Mouse (Mus musculus) kidney, postnatal 10 days (tissue): Measurements from ENCODE around the gene Srl.
A peak's percentile ranks its signal among the peaks of the same experiment; 100 is the strongest.
"Not testable (repeated sequence)": the region's sequence is repeated elsewhere in the genome, so short reads cannot be mapped to it uniquely, and the experiment has no call there.

Experiments used
- DNase-seq: peaks from one replicate; pipeline ENCODE4 v3.0.0; 2021; ENCODE audit warnings: mixed read lengths

The Srl gene

DNA sequence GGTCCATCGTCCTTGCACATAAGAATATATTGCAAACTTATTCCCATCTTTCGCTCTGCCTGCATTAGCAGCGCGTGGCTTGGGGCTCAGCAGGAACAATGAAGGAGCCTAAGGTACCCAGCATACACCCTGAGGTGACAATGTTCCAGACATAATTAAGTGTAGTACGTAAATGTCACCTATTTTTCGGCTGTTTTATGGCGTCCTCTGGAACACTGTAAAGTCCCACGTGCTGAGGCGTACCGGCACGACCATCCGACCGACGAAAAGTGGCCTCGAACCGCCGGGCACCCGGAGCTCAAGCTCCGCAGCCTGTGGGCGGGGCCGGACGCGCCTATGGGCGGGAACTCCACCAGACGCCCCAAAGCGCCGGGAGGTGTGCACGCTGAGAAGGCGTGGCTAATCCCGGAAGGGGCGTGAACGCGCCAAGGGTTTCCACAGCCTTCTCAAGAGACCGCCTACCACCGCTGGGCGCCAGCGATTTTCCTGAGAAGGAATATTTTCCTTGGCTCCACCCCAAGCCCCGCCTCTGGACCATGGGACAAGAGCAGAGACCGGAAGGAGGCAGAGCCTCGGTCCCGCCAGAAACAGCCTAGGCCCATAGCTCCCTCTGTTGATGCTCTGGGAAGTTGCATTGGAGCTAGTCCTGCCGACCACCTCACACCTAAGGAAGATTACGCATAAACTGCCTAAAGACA lies at the start of gene Srl:
TSS of gene Srl (minus strand) at position 316 of the 698 bp plus-strand sequence.
- DNase-seq, result peak; percentile 100

DNA sequence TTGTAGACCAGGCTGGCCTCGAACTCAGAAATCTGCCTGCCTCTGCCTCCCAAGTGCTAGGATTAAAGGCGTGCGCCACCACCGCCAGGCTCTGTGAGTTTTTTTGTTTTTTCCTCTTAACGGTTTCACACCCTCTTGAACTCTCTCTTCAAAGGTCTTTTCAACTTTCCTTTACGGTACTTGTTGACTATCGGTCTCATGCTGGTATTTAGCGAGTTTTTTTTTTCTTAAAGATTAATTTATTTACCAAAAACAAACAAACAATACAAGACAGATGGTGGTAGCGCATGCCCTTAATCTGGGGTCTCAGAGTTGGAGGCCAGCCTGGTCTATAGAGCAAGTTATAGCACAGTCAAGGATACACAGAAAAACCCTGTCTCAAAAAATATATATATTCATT lies 48.6 kb upstream of the Srl start:
- DNase-seq, result no peak

DNA sequence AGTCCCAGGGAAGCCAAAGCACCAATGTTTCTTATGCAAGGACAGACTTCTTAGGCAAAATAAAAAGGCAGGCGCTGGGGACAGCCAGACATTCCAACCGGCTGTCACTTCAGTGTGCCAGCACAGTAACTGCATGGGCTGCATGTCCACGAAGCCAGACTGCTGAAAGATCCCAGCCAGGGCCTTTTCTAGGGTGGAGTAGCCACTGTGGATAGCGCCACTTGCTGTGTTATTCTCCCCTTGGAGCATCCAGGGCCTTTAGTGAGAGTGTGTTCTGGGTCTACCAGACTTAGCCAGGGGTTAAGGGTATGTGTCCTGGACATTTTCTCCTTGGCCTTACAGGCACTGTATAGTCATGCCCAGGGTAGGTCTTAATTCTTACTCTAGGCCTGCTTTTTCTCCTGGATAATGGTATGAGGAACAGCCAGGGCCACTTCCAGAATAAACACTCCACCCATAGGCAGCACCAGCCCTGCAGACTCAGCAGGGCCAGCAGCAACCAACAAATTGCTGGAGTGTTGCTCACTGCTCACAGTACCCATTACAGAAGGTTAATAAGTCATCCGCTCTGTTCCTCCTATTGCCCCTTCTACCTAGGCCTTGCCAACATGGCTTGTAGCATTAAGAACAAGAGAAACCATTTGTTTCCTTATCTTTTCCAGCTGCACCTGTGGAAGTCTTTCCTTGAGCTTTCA lies 46.0 kb upstream of the Srl start:
- DNase-seq, result peak; percentile 58

DNA sequence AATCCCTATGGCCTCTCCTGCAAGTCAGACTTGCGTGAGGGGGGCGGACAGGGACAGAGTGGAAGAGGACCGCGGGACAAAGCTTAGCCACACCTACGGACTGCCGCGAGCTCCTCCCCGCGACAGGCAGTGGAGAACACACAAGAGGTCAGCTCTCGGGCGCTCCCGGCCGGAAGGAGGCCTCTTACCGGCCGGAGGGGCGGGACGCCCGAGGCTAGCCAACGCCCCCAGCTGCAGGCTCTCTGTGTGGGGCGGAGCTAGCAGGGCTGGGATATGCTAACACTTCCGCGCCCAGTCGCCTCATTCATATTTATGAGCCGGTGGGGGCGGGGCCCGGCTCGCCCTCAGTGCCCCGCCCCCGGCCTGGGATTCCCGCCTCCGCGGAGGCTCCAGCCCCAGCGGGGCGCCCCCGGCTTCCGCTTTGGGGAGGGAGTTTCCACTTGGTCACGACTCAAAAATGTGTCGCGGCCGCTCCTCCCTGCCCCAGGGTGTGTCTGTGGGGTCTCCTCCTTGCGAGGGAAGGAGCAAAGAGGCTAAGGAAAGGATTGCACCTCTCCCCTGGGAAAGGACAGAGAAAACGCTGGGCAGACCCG lies 45.0 kb upstream of the Srl start:
- peak; percentile 99 for DNase-seq

DNA sequence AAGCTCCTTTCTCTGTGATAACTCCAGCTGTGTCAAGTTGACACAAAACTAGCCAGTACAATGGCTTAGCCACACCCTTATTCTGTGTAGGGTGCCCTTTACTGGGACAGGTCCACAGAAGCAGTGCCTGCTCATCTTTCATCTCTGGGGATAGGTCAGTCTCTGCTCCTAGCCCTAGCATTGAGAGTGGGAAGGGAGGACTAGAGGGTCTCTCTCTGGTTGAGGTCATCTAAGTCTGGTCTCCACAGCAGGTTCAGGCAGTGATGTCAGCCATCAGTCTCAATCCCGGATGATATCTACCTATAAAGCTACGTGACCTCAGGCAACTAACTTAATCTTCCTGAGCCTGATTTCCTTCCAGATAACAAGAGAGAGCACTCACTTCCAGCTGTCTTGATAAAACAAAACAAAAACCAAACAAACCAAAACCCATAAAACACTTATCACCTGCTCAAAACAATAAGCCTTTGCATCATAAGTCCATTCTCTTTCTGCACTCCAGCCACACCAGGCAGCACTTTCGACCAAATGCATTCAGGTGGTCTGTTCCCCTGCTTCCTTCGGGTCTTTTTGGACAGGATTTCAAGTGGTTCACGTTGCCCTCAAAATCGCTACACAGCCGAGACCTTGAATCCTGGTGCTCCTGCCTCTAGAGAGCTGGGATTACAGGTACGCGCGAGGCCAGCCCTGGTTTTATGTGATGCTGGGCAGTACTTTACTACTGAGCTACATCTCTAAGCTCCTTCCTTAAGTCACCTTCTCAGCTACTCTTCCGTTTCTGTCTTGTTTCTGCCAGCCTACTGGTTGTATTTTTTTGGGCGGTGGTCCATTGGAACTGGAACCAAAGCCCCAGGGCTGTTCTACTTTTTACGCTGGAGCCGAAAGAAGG lies 44.3 kb upstream of the Srl start:
- peak; percentile 46 for DNase-seq

DNA sequence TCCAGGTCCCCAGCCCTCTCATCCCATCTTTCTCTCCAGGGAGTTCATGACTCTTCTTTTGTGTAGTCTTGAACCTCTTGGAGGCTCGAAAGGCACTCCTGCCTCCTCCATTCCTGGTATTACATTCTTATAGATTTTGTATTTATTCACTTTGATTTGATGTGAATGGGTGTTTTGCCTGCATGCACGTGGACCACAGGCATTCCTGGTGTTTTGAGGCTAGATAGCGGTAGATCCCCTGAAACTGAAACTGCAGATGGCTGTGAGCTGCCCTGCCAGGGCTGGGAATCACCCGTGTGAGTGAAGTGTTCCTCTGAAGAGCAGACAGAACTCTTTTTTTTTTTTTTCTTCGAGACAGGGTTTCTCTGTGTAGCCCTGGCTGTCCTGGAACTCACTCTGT lies 42.8 kb upstream of the Srl start:
- DNase-seq, result no peak

DNA sequence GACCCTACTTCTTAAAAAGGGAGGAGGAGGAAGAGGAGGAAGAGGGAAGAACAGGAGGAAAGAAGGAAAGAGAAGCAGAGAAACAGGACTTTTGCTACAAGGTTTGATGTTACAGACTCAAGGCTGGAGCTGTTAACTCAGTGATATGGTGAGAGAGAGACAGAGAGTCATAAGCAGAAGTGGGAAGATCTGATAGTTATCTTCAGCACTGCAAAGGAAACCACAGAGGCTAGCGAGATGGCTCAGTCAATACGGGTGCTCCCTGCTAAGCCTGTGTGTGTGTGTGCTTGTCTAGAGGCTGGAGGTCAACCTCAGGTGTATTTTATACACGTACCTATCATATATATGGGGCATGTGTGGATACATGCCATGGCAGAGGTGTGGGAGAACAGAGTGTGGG lies 42.2 kb upstream of the Srl start:
- no peak for DNase-seq

DNA sequence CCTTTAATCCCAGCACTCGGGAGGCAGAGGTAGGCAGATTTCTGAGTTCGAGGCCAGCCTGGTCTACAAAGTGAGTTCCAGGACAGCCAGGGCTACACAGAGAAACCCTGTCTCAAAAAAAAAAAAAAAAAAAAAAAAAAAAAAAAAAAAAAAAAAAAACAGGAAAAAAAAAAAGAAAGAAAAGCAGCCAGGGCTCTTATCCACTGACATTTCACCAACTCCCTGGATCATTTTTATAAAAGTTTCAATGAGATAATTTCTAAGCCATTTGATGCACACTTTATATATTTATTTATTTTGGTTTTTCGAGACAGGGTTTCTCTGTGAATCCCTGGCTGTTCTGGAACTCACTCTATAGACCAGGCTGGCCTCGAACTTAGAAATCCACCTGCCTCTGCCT lies 39.6 kb upstream of the Srl start:
- DNase-seq, result not testable (repeated sequence)

DNA sequence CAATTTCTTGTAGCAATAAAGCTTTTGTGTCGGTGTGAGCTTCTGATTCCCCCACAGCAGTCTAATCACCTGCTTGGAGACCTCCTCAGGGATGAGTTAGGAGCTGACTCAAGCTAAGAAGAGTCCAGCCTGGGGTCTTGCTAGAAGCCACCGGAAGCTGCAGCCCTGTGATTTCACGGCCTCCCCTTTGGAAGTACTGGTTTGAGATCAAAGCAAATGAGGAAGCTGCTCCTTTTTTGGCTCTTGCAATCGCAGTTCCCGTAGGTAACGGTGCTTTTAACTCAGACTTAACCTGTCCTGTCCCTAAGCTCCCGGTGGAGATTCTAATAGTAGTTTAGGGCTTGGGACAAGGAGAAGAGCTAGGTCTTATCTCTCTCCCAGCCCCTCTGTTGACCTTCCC lies 37.0 kb upstream of the Srl start:
- no peak for DNase-seq

DNA sequence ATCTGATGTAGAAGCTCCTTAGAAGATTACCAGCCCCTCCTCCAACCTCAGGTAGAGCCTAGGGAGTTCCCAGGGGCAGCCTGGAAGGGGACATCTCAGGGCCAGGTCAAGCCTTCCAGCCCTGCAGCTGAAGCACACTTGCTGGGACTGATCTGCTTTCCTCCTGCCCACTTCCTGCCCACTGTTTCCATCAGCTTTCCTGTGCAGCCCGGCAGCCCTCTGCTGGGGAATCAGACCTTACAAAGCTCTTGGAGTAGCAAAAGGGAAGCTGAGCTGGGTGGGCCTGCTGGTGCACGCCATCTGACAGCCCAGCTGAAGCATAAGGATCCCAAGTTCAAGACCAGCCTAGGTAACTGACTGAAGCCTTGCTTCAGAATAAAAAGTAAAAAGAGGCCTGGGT lies 35.3 kb upstream of the Srl start:
- no peak for DNase-seq

DNA sequence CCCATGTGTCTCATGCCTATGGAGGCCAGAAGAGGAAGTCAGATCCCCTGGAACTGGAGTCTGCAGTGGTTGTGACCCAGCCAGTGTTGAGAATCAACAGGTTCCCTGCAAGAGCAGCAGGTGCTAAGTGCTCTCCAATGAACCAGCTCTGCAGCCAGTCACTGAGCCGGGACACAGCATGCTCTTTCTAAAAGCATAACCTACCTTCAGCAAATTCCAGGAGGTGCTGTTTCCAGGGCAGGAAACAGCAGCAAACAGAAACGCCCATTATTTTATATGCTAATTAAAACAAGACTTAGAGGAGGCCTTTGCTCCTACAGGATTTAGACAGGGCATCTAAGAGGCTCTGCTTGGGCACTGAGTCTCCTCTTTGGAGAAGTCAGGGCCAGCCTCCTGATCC lies 34.4 kb upstream of the Srl start:
- DNase-seq, result no peak

DNA sequence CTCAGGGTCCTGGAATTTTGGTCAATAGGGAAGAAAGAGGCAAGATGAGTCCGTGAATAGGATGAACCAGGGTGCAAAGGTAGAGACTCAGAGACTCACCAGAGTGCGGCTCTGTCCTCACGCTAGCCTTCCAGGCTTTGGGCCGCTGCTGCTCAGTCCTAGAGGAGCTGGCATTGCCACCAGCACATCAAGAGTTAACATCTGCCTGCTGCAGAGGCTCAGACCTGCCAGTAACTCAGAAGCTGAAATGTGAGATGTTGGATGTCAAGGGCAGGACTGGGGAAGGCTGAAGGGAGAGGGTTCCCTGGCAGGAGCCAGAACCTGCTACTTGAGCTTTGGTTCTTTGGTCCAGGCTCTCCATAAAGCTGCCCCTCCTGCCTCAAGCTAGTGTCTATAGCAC lies 29.1 kb upstream of the Srl start:
- no peak for DNase-seq

DNA sequence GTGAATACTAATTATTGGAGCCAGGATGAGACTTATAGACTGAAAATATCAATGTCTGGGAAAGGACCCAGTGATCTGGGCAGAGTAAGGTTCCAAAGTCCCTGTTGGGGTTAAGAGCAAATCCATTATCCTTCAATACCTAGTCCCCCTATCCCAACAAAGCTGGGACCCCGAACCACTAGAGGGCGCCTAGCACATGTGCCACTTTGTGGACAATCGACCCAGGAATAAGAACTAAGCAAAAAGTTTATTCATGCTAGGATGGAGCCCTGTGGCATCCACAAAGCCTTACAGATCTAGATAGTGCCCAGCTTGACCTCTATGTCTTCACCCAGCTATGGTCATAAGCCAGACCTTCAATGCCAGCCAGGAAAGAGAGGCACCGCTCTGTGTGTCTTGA lies 26.3 kb upstream of the Srl start:
- peak; percentile 95 for DNase-seq

DNA sequence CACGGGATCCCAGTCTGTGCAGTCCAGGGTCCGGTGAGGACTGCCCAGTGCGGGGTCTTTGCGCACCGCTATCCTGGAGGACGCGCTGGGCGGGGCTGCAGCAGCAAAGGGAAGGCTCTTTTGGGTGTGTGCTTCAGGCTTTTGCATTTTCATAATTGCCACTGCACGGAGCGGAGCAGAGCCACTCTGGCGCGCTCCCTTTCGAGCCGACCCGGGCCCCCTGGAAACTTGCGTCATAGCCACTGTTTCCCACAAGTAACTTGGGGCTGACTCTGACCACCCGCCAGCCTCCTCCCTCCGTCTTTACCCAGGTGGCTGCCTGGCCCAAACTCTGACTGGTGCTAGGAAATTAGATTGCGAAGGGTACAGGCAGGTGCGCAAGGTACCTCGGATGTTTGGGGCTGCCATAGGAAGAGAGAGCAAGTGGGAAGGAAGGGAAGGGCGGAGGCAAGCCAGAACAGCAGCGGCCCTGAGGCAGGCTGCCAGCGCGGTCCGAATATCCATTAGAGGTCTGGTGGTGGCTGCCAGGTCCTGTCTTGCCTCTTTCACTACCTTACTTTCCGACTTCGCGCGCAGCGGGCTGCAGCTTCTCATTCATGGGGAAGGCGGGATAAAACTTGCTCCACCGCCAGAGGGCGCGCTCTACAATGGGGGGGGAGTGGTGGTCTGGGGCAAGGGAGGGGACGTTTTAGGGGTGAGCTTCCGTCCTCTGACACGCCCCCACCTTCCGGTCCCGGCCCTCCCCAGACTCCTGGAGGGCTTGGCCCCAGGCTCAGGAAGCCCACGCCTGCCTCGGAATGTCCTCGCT lies 18.7 kb upstream of the Srl start:
- DNase-seq, result peak; percentile 81

DNA sequence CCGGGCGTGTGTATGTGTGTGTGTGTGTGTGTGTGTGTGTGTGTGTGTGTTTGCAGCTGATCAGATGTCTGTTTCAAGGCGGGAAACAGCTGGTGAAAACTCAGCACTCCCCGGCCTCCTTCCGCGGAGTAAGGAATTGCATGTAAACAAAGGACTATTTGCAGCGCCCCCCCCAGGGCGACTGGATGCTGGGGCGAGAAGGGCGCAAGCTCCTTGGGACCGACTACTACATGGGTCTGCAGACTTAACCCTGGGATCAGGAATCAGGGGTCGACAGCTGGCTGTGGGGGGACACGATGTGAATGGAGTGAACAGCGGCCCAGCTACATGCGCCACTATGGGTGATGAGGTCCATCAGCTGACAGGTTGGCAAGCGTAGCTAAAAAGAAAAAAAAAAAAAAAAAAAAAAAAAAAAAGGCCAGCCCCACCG lies 18.1 kb upstream of the Srl start, which contains the start of gene Tfap4:
TSS of gene Tfap4 (minus strand) at position 140 of the 430 bp plus-strand sequence.
- DNase-seq, result peak; percentile 94

DNA sequence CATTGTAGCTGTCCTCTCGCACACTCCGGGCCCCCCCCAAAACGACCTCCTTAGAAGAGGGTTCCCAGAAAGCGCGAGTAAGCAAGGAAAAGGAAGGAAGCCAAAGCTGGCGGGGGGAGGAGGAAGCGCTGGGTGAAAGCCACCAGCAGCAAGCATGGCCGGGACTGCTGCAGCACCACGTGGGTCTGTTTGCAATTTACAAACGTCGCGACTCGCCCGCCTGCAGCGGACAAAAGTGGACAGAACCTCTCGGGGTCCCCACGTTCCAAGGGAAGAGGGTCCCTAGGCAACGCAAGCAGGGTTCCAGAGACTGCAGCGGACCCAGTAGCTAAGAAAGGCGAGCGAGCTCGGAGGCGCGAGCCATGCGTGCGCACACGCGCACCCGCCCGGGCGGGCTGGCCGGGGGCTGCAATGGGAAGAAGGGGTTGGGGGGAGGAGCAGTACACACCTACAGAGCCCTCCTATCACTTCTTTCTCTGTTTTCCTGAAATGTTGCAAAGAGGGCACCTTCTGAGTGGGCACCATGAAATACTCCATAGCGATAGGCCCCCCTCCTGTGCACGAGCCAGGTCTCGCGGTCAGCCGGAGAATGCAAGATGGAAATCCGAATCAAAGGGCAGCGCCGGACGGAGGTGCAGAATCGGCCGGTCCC lies 17.5 kb upstream of the Srl start:
- peak; percentile 84 for DNase-seq

DNA sequence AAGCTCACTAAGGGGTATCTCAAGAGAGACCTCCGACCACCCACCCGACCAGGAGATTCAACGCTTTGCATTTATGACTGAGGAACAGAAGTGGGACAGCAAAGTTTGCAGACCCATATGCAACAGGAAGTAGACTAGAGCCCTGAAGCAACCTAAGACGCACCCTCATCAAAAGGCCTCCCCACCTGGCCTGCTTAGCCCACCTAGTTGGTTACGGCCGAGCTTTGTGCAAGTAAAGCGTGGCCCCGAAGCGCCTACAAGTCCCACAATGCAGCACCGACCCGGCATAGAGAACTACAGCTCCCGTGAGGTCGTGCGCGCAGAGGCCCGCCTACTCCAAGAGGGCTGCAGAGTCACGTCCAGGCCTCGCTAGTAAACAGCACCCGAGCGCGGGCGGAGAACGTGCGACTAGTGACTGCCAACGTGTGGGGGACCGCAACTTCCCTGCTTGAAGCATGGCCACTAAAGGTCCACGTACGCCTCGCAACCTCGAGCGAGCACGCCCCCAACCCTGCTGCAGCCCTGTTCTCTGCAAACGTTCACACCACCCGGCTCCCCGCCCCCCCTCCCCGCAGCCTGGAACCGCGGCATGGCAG lies 16.9 kb upstream of the Srl start:
- peak; percentile 94 for DNase-seq

DNA sequence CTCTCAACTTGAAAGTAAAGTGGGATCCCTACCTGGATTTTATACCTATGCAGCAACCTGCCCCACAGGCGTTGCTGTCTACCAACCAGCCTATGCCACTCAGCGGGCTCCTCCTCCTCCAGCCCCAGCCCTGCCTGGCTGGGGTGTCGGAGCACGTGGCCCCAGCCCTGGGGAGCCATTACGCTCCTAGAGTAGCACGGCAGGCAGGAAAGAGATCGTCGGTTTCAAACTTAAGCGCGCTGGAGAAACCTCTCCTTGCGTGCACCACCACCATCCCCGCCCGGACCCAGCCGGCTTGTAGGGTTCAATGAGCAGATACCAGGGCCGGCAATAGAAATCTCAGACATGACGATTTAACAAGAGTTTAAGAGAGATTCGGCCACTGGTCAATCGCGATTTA lies 16.3 kb upstream of the Srl start:
- peak; percentile 82 for DNase-seq

DNA sequence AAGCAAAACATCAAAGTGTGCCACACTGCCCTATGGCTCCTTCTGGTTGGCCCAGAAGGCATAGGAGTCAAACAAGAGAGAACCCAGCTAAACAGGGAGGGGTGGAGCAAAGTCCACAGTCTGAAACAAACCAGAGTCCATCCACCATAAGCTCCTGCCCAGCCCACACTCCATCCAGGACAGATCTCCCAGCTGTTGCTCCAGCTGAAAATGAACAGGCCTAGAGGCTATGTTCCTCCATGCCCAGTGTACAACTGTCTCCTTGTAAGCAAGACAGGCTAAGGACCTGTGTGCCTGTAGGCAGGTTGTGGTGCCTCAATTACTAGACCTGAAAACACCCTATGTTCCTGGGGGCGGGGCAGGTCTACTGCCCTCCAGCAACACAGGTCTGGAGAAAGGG lies 15.5 kb upstream of the Srl start:
- DNase-seq, result peak; percentile 57

DNA sequence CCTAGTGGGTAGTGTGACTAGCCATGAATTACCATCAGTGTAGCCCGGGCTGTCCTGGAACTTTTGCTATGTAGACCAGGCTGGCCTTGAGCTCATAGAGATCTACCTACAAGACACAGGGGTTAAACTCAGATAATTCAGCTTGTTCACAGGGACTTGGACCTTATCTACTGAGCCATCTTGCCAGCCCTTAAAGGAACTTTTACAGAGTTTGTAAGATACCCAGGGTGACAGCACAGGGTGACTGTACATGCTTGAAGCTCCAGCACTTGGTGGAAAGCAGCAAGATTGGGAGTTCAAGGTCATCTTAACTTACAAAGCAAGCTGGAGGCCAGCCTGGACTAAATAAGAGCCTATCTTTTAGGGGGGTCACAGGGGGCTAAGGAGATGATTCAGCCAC lies 13.9 kb upstream of the Srl start:
- no peak for DNase-seq

DNA sequence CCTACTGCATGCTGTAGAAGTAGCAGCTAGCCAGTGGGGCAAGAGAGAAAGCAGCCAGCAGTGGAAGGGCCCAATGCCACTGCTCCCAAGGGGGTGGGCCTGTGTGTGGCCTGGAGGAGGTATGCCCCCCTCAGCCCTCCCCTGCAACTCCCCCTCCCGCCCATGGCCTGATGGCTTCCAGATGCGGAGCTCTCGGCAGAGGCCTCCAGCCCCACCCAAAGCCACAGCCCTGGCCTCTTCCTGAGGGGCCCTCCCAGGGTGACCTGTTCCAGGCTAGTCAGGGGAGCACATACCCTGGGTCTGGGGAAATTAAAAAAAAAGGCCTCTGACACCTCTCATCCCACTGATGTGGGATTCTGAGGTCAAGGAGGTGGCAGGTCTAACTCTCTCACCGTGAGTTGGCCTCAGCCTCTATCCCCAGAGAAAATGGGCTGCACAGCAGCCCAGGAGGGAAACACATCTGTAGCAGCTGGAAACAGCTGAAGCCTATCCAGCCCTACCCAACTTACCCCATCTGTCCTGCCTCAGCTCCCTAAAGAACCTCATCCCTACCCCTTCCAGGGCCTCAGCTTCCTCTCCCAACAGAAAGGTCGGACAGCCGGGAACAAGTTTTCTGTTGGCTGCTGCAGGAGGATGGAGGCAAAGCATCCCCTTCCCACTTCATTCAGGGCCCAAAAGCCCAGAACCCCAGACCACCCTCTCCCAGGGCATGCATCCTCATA lies 11.4 kb upstream of the Srl start:
- DNase-seq, result no peak
